Mouse (Mus musculus): ENCODE results near the gene Etv5. TPM values are rescaled to one million over a fixed set of nuclear protein-coding genes. Genes with fewer than 3 reads are reported as not detected.

The Etv5 gene
- polyA plus RNA-seq, 1 experiment from 2014 or later: 21.3 TPM

DNA sequence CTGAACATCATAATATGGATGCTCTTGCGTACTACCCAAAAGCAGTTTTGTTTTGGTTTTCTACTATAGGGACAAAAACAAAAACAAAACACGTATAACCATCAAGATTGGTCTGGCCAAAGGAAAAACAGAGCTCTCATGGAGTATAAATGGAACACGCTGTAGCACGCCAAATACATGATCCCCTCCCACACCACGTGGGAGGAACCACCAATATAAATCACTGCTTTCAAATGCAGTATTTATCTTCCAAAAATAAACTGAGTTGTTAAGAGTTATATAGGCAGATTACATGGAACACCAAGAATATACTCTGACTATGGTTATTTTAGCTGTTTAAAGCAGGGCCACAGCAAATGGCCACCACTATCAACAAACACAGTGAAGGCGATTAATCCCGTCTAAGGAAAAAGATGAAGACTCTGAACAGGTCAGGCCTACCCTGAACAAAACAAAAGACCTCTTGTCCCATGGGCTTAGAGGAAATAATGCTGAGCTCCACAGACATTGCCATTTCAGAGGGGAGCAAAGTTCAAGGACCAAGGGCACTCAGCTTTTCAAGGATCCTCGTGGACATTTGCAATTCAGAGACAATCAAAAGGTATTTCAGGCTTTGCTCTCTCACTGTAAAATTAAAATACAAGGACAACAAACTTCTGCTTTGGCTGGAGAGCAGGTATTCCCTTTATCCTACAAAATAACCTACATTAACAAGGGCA is 30.7 kb downstream of the Etv5 start:
- Histone ChIP-seq H3K9me3 (replicated peaks; ENCODE audit: control insufficient read depth, low read length) (no peaks in the 10 kb centered on the region), H3K9ac (ENCODE audit: low read depth, low read length) (no peak overlapping the region), H3K4me1 (ENCODE audit: control insufficient read depth, insufficient read depth, low read length) (no peaks in the 10 kb centered on the region), H3K27ac (ENCODE audit: low read depth, low read length) (no peak overlapping the region), H3K4me3 (ENCODE audit: low read depth, low read length) (no peak overlapping the region), H3K4me2 (no peak overlapping the region), H3K36me3 (ENCODE audit: control insufficient read depth, insufficient read depth, low read length) (peaks cover 4% of the 10 kb centered on the region; the same call in 1 of the 2 replicates), H3K27me3 (ENCODE audit: control insufficient read depth, insufficient read depth, low read length) (no peaks in the 10 kb centered on the region)
- 83% methylated on average over 8 of the region's 8 CpGs for WGBS (ENCODE audit: insufficient replicate concordance)
- ATAC-seq (replicated peaks; ENCODE audit: insufficient number of reproducible peaks, low FRiP score, low TSS enrichment): no peak

DNA sequence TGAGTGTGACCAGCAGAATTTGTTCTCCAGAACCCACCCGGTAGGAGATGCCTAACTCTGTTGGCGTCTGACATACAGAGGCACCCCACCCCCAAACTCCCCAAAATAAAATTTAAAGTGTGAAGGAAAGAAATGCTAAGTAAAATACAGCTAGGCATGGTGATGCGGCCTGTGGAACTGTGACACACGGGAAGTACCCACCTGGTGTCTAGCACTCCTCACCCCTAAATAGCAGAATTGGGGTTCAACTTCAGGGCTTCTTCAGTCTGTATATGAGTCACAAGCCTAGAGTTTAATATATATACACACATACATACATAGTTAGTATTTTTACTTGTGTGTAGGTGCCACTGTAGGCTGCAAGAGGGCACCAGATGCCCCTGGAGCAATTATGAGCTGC is 32.8 kb downstream of the Etv5 start:
- no peaks in the 10 kb centered on the region for H3K27me3 ChIP-seq (ENCODE audit: control insufficient read depth, insufficient read depth, low read length)
- H3K9me3 ChIP-seq (replicated peaks; ENCODE audit: control insufficient read depth, low read length): no peaks in the 10 kb centered on the region
- no peak for ATAC-seq (replicated peaks; ENCODE audit: insufficient number of reproducible peaks, low FRiP score, low TSS enrichment)
- H3K9ac ChIP-seq (ENCODE audit: low read depth, low read length): no peak overlapping the region
- H3K4me2 ChIP-seq: no peak overlapping the region
- no peaks in the 10 kb centered on the region for H3K4me1 ChIP-seq (ENCODE audit: control insufficient read depth, insufficient read depth, low read length)
- H3K4me3 ChIP-seq (ENCODE audit: low read depth, low read length): no peak overlapping the region
- no peak overlapping the region for H3K27ac ChIP-seq (ENCODE audit: low read depth, low read length)
- H3K36me3 ChIP-seq (ENCODE audit: control insufficient read depth, insufficient read depth, low read length): peaks cover 4% of the 10 kb centered on the region; the same call in 1 of the 2 replicates
- WGBS (ENCODE audit: insufficient replicate concordance): 81% methylated on average over 4 of the region's 4 CpGs

DNA sequence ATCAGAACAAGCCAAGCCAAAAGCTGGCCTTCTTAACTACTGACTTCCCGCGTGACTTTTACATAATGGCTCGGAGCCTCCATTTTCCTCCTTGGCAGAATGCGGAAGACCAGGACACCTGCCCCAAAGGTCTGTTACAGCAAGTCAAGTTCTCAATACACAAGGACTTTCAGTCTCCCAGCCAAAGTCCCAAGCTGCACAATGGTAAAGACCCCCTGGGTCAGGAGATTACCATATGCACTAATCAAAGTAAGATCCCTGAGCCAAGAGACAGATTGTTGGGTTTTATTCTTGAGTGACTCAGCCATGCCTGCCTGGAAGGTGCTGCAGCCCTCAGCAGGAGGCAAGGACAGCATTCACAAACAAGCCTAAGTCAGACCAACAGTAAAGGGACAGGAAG is 33.5 kb downstream of the Etv5 start:
- Histone ChIP-seq H3K36me3 (ENCODE audit: control insufficient read depth, insufficient read depth, low read length) (peaks cover 4% of the 10 kb centered on the region; the same call in 1 of the 2 replicates), H3K9ac (ENCODE audit: low read depth, low read length) (no peak overlapping the region), H3K27ac (ENCODE audit: low read depth, low read length) (no peak overlapping the region), H3K4me2 (no peak overlapping the region), H3K9me3 (replicated peaks; ENCODE audit: control insufficient read depth, low read length) (no peaks in the 10 kb centered on the region), H3K4me1 (ENCODE audit: control insufficient read depth, insufficient read depth, low read length) (no peaks in the 10 kb centered on the region), H3K4me3 (ENCODE audit: low read depth, low read length) (no peak overlapping the region), H3K27me3 (ENCODE audit: control insufficient read depth, insufficient read depth, low read length) (no peaks in the 10 kb centered on the region)
- 86% methylated on average over 4 of the region's 4 CpGs for WGBS (ENCODE audit: insufficient replicate concordance)
- no peak for ATAC-seq (replicated peaks; ENCODE audit: insufficient number of reproducible peaks, low FRiP score, low TSS enrichment)

DNA sequence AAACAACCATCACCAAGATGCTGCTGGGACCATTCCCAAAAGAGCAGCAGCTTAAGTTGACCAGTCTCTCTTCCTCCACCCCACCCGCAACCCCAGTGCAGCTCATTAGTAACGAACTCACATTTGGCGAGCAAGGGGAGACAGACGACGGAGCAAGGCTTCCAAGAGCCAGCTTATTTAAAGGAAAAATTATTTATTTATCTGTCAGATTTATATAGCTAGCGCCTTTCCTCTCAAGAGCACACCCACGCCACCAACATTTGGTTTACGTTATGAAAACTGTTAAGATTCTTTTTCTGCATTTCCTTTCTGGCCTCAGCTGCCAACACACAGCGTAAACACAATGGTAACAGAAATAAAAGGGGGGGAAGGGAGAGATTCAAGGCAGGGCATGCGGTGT is 34.0 kb downstream of the Etv5 start:
- H3K4me2 ChIP-seq: no peak overlapping the region
- 79% methylated on average over 10 of the region's 10 CpGs for WGBS (ENCODE audit: insufficient replicate concordance)
- no peaks in the 10 kb centered on the region for H3K9me3 ChIP-seq (replicated peaks; ENCODE audit: control insufficient read depth, low read length)
- H3K36me3 ChIP-seq (ENCODE audit: control insufficient read depth, insufficient read depth, low read length): peaks cover 4% of the 10 kb centered on the region; the same call in 1 of the 2 replicates
- H3K4me1 ChIP-seq (ENCODE audit: control insufficient read depth, insufficient read depth, low read length): no peaks in the 10 kb centered on the region
- no peak overlapping the region for H3K27ac ChIP-seq (ENCODE audit: low read depth, low read length)
- H3K27me3 ChIP-seq (ENCODE audit: control insufficient read depth, insufficient read depth, low read length): no peaks in the 10 kb centered on the region
- ATAC-seq (replicated peaks; ENCODE audit: insufficient number of reproducible peaks, low FRiP score, low TSS enrichment): no peak
- no peak overlapping the region for H3K4me3 ChIP-seq (ENCODE audit: low read depth, low read length)
- H3K9ac ChIP-seq (ENCODE audit: low read depth, low read length): no peak overlapping the region

DNA sequence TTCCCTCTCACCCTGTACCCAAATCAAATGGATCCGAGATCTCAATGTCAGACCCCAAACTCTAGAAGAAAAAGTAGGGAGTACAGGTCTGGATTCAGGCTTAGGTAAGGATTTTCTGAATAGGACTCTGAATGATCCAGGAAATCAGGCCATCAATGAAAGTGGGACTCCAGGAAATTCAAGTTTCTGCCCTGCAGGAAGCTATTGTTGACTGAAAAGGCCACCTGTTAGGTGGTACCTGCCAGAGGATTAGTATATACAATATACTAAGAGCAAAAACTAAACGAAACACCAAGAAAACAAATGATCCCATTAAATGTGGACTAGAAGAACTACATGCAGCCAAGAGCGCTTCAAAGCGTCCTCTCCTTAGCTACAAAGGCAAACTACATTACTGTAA is 35.8 kb downstream of the Etv5 start:
- 90% methylated on average over 4 of the region's 4 CpGs for WGBS (ENCODE audit: insufficient replicate concordance)
- Histone ChIP-seq H3K27ac (ENCODE audit: low read depth, low read length) (no peak overlapping the region), H3K27me3 (ENCODE audit: control insufficient read depth, insufficient read depth, low read length) (no peaks in the 10 kb centered on the region), H3K4me1 (ENCODE audit: control insufficient read depth, insufficient read depth, low read length) (no peaks in the 10 kb centered on the region), H3K36me3 (ENCODE audit: control insufficient read depth, insufficient read depth, low read length) (peaks cover 7% of the 10 kb centered on the region; the same call in 1 of the 2 replicates), H3K4me2 (no peak overlapping the region), H3K9ac (ENCODE audit: low read depth, low read length) (no peak overlapping the region), H3K4me3 (ENCODE audit: low read depth, low read length) (no peak overlapping the region), H3K9me3 (replicated peaks; ENCODE audit: control insufficient read depth, low read length) (no peaks in the 10 kb centered on the region)
- ATAC-seq (replicated peaks; ENCODE audit: insufficient number of reproducible peaks, low FRiP score, low TSS enrichment): no peak

DNA sequence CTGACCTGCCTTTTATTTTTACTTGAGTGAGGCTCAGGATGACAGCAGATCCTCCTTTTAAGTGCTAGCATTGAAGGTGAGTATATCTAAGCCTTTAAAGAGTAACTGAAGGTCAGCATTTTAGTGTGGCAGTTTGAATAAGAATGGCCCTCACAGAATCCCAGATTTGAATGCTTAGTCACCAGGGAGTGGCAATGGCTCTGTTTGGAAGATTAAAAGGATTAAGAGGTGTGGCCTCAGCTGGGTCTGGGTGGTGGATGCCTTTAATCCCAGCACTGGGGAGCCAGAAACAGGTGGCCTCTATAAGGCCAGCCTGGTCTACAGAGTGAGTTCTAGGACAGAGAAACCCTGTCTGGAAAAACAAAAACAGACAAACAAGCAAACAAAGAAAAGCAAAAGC is 36.9 kb downstream of the Etv5 start:
- Histone ChIP-seq H3K36me3 (ENCODE audit: control insufficient read depth, insufficient read depth, low read length) (peaks cover 3% of the 10 kb centered on the region; the same call in 1 of the 2 replicates), H3K4me3 (ENCODE audit: low read depth, low read length) (no peak overlapping the region), H3K27me3 (ENCODE audit: control insufficient read depth, insufficient read depth, low read length) (no peaks in the 10 kb centered on the region), H3K27ac (ENCODE audit: low read depth, low read length) (no peak overlapping the region), H3K4me1 (ENCODE audit: control insufficient read depth, insufficient read depth, low read length) (no peaks in the 10 kb centered on the region), H3K4me2 (no peak overlapping the region), H3K9me3 (replicated peaks; ENCODE audit: control insufficient read depth, low read length) (no peaks in the 10 kb centered on the region), H3K9ac (ENCODE audit: low read depth, low read length) (no peak overlapping the region)
- ATAC-seq (replicated peaks; ENCODE audit: insufficient number of reproducible peaks, low FRiP score, low TSS enrichment): no peak

DNA sequence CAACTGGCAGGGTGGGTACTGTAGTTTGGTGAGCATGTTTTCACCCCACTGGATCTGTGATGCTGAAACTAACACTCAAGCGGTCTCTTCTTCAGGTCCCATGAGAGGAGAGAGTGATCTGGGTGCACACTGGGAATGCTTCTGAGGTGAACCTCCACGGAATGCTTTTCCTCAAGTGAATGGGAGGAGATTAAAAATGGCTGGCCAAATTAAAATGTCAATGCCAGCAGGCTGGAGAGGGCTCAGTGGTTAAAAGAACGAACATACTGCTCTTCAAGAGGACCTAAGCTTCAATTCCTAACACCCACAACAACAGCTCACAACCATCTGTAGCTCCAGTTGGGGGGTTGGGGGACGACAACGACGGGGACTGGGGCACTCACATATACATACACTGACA is 39.3 kb downstream of the Etv5 start:
- WGBS (ENCODE audit: insufficient replicate concordance): 84% methylated on average over 6 of the region's 6 CpGs
- Histone ChIP-seq H3K27me3 (ENCODE audit: control insufficient read depth, insufficient read depth, low read length) (no peaks in the 10 kb centered on the region), H3K36me3 (ENCODE audit: control insufficient read depth, insufficient read depth, low read length) (peaks cover 3% of the 10 kb centered on the region; the same call in 1 of the 2 replicates), H3K4me2 (no peak overlapping the region), H3K9me3 (replicated peaks; ENCODE audit: control insufficient read depth, low read length) (no peaks in the 10 kb centered on the region), H3K9ac (ENCODE audit: low read depth, low read length) (no peak overlapping the region), H3K27ac (ENCODE audit: low read depth, low read length) (no peak overlapping the region), H3K4me3 (ENCODE audit: low read depth, low read length) (no peak overlapping the region), H3K4me1 (ENCODE audit: control insufficient read depth, insufficient read depth, low read length) (no peaks in the 10 kb centered on the region)
- no peak for ATAC-seq (replicated peaks; ENCODE audit: insufficient number of reproducible peaks, low FRiP score, low TSS enrichment)

DNA sequence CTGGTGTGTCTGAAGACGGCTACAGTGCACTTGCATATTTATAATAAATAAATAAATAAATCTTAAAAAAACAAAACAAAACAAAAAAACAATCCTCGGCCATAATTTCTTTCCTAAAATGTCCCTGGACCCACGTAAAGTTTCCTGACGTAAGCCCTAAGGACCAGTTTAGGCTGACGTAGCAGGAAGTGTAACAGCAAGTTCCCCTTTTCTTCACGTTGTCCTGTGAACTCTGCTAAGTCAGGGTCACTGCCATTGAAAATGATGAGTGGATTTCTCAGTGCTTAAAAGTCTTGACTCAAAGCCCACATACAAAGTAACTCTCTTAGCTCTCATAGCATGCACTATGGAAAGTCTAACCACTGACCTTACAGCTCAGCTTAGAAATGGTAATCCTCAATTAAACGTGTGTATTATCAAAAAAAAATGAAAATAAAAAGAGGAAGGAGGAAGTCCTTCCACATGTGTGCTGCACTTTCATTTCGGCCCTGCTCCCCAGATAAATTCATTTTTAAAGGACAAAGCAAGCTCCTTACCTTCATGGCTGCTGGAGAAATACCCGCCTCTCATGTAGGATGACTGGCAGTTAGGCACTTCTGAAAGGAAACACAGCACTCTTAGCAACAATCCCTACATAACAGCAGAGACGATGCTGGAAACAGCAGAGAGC is 40.6 kb downstream of the Etv5 start:
- Histone ChIP-seq H3K4me1 (ENCODE audit: control insufficient read depth, insufficient read depth, low read length) (no peaks in the 10 kb centered on the region), H3K4me3 (ENCODE audit: low read depth, low read length) (no peak overlapping the region), H3K27ac (ENCODE audit: low read depth, low read length) (no peak overlapping the region), H3K36me3 (ENCODE audit: control insufficient read depth, insufficient read depth, low read length) (peaks cover 3% of the 10 kb centered on the region; the same call in 1 of the 2 replicates), H3K9ac (ENCODE audit: low read depth, low read length) (no peak overlapping the region), H3K9me3 (replicated peaks; ENCODE audit: control insufficient read depth, low read length) (no peaks in the 10 kb centered on the region), H3K4me2 (no peak overlapping the region), H3K27me3 (ENCODE audit: control insufficient read depth, insufficient read depth, low read length) (no peaks in the 10 kb centered on the region)
- ATAC-seq (replicated peaks; ENCODE audit: insufficient number of reproducible peaks, low FRiP score, low TSS enrichment): no peak
- 78% methylated on average over 10 of the region's 10 CpGs for WGBS (ENCODE audit: insufficient replicate concordance)

DNA sequence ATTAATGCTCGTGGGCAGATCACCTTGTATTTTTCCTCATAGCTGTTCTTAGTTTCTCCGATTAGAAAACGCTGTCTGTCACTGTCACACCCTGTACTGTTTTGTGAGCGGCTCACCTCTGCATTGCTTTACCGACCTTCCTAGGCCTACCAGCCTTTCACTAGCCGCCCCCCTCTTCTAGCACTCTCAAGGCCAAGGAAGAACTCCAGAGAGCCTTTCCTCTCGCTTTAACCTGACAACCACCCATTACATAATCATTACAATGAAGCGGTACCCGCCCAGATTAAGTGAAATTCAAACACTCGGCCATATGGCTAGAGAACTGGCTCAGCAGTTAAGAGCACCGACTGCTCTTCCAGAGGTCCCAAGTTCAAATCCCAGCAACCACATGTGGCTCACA is 41.2 kb downstream of the Etv5 start:
- Histone ChIP-seq H3K36me3 (ENCODE audit: control insufficient read depth, insufficient read depth, low read length) (peaks cover 3% of the 10 kb centered on the region; the same call in 1 of the 2 replicates), H3K4me3 (ENCODE audit: low read depth, low read length) (no peak overlapping the region), H3K9me3 (replicated peaks; ENCODE audit: control insufficient read depth, low read length) (no peaks in the 10 kb centered on the region), H3K9ac (ENCODE audit: low read depth, low read length) (no peak overlapping the region), H3K4me1 (ENCODE audit: control insufficient read depth, insufficient read depth, low read length) (no peaks in the 10 kb centered on the region), H3K4me2 (no peak overlapping the region), H3K27ac (ENCODE audit: low read depth, low read length) (no peak overlapping the region), H3K27me3 (ENCODE audit: control insufficient read depth, insufficient read depth, low read length) (no peaks in the 10 kb centered on the region)
- no peak for ATAC-seq (replicated peaks; ENCODE audit: insufficient number of reproducible peaks, low FRiP score, low TSS enrichment)
- 86% methylated on average over 11 of the region's 11 CpGs for WGBS (ENCODE audit: insufficient replicate concordance)

Data from heart, embryonic 11.5 days (tissue).